Mouse (Mus musculus): ENCODE data around the gene Arhgef28. TPM values are rescaled to one million over a fixed set of nuclear protein-coding genes. Genes with fewer than 3 reads are reported as not detected.

The Arhgef28 gene
- polyA plus RNA-seq, 1 experiment from 2014 or later, result 10.7 TPM

DNA sequence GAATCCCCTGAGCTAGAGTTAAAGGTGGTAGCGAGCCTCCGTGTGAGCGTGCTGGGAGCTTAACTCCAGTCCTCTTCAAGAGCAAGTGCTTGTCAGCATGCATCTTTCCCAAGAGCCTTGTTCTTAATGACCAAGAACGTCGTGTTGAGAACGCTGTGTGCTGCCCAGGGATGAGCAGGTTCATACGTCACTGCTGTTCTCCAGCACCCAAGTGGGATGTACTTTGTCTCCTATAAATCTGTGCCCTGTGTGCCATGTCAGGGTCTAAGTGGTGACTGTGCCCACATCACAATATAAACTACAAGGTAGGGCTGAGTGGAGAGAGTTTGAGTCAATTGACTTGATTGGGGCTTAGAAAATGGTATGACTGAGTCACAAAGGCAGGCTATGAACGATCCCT is 207.1 kb downstream of the Arhgef28 start:
- no peak overlapping the region for H3K4me3 ChIP-seq
- peaks cover 7% of the 10 kb centered on the region for H3K4me1 ChIP-seq (replicated peaks)
- no peak overlapping the region for H3K4me2 ChIP-seq
- 80% methylated on average over 8 of the region's 8 CpGs for WGBS
- no peaks in the 10 kb centered on the region for H3K9me3 ChIP-seq (replicated peaks)
- H3K9ac ChIP-seq, result no peak overlapping the region
- ATAC-seq (replicated peaks; ENCODE audit: insufficient number of reproducible peaks, insufficient read depth, low FRiP score, low read depth), result no peak
- no peaks in the 10 kb centered on the region for H3K36me3 ChIP-seq
- no peaks in the 10 kb centered on the region for H3K27me3 ChIP-seq
- no peak overlapping the region for H3K27ac ChIP-seq

DNA sequence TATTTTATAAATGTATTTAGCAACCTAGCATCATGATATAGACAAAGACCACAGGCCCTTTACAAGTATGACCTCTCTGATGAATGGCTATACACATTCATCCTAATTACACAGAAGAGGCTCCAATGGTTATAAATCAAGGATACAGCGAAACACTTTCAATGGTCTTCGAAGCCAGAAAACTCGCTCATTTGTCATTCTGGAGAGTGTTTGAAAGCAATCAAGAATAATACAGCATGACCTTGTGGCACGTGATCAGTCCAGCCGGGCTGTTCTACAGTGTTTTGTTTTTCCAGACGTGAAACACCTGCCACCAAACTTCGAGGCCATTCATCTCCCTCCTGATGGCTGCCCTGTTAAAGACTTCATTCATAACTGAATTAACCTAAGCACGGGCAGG is 207.7 kb downstream of the Arhgef28 start:
- Histone ChIP-seq H3K36me3 (no peaks in the 10 kb centered on the region), H3K4me1 (replicated peaks) (peaks cover 7% of the 10 kb centered on the region), H3K9ac (no peak overlapping the region), H3K4me3 (no peak overlapping the region), H3K27ac (no peak overlapping the region), H3K27me3 (no peaks in the 10 kb centered on the region), H3K9me3 (replicated peaks) (no peaks in the 10 kb centered on the region), H3K4me2 (no peak overlapping the region)
- ATAC-seq (replicated peaks; ENCODE audit: insufficient number of reproducible peaks, insufficient read depth, low FRiP score, low read depth), result no peak
- WGBS, result 66% methylated on average over 8 of the region's 8 CpGs

DNA sequence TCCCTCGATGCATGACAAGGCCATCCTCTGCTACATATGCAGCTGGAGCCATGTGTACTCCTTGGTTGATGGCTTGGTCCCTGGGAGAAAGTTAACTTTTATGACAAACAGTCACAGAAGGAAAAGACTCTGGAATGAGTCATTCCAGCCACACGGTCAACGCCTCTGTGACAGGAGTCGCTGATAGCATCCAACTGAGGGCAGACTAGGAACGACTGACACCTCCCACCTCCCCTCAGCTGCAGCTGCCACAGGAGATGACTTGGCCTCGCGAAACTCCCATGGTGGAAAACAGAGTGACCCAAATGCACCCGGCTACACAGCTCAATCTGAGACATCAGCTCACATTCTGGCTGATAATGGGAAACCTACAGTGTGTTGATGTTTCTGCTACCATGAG is 215.3 kb downstream of the Arhgef28 start:
- H3K27me3 ChIP-seq, result no peaks in the 10 kb centered on the region
- no peak overlapping the region for H3K4me3 ChIP-seq
- no peaks in the 10 kb centered on the region for H3K9me3 ChIP-seq (replicated peaks)
- no peak overlapping the region for H3K27ac ChIP-seq
- 0 out of 2 replicates have a peak, but pooled peaks cover 2% of the 10 kb centered on the region for H3K4me1 ChIP-seq (replicated peaks)
- H3K9ac ChIP-seq, result no peak overlapping the region
- H3K4me2 ChIP-seq, result no peak overlapping the region
- no peaks in the 10 kb centered on the region for H3K36me3 ChIP-seq
- WGBS, result 21% methylated on average over 8 of the region's 8 CpGs
- no peak for ATAC-seq (replicated peaks; ENCODE audit: insufficient number of reproducible peaks, insufficient read depth, low FRiP score, low read depth)

DNA sequence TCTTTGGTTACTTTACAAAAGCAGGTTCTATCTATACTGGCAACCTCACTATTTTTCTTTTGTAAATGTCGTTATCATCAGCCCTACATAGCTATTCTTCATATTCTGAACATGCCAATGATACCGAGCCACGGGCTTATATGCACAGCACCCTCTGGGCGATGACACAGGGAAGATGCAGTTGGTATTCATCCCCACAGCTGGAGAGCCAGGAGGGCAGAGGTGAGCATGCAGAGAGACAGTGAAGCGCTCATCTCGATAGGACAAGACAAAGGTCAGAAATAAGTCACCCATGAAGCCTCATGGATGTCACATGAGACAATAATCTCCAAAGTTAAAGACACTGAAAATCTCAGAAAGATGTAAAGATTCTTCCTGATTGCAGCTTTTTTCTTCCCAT is 217.4 kb downstream of the Arhgef28 start:
- 0 out of 2 replicates have a peak, but pooled peaks cover 2% of the 10 kb centered on the region for H3K4me1 ChIP-seq (replicated peaks)
- no peak for ATAC-seq (replicated peaks; ENCODE audit: insufficient number of reproducible peaks, insufficient read depth, low FRiP score, low read depth)
- H3K4me3 ChIP-seq, result no peak overlapping the region
- no peak overlapping the region for H3K27ac ChIP-seq
- 83% methylated on average over 6 of the region's 6 CpGs for WGBS
- H3K4me2 ChIP-seq, result no peak overlapping the region
- H3K36me3 ChIP-seq, result no peaks in the 10 kb centered on the region
- H3K27me3 ChIP-seq, result no peaks in the 10 kb centered on the region
- H3K9ac ChIP-seq, result no peak overlapping the region
- H3K9me3 ChIP-seq (replicated peaks), result no peaks in the 10 kb centered on the region

DNA sequence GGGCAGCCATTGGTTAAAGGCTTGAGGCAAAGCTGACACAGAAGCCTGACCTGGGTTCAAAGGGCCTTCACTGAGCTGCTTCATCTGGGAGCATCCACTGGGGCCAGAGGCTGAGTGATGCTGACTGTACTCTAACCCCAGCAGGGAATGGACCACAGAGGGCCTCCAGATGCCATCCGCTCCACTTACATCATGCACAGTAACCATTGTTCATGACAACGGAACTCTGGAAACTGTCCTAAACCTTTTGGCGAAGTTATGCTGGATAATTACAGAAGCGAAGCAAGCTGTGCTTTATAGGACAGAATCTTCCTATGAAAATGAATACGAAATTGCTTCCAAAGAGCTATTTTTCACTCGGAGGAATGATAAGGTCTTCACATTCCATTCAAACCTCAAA is 219.5 kb downstream of the Arhgef28 start:
- no peaks in the 10 kb centered on the region for H3K9me3 ChIP-seq (replicated peaks)
- peaks cover 5% of the 10 kb centered on the region; the same call in 1 of the 2 replicates for H3K4me1 ChIP-seq (replicated peaks)
- H3K4me3 ChIP-seq, result no peak overlapping the region
- H3K27ac ChIP-seq, result no peak overlapping the region
- no peak overlapping the region for H3K9ac ChIP-seq
- WGBS, result 66% methylated on average over 6 of the region's 6 CpGs
- no peaks in the 10 kb centered on the region for H3K36me3 ChIP-seq
- H3K4me2 ChIP-seq, result no peak overlapping the region
- no peak for ATAC-seq (replicated peaks; ENCODE audit: insufficient number of reproducible peaks, insufficient read depth, low FRiP score, low read depth)
- no peaks in the 10 kb centered on the region for H3K27me3 ChIP-seq

DNA sequence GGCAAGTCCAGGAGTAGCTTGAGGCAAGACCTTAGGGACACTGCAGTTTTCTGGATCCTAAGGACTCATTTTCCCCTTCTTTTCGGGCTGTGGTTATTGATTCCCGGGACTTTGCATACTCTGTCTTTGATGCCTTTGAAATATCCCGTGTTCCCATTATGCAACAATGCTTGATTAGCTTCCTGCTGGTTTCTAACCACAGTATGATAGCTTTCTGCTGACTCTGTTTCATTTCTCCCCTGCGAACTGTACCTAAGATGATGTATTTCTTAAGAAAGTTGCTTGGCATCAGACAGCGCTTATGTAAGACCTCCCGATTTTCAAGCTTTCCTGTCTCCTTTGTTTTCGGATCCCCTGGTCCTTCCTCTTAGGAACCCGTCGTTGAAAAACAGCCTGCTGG is 229.1 kb downstream of the Arhgef28 start:
- H3K4me3 ChIP-seq, result no peak overlapping the region
- no peaks in the 10 kb centered on the region for H3K36me3 ChIP-seq
- WGBS, result 80% methylated on average over 9 of the region's 9 CpGs
- H3K4me1 ChIP-seq (replicated peaks), result peaks cover 4% of the 10 kb centered on the region; the same call in 1 of the 2 replicates
- no peak overlapping the region for H3K27ac ChIP-seq
- H3K4me2 ChIP-seq, result no peak overlapping the region
- no peaks in the 10 kb centered on the region for H3K27me3 ChIP-seq
- no peak overlapping the region for H3K9ac ChIP-seq
- no peak for ATAC-seq (replicated peaks; ENCODE audit: insufficient number of reproducible peaks, insufficient read depth, low FRiP score, low read depth)
- H3K9me3 ChIP-seq (replicated peaks), result no peaks in the 10 kb centered on the region

DNA sequence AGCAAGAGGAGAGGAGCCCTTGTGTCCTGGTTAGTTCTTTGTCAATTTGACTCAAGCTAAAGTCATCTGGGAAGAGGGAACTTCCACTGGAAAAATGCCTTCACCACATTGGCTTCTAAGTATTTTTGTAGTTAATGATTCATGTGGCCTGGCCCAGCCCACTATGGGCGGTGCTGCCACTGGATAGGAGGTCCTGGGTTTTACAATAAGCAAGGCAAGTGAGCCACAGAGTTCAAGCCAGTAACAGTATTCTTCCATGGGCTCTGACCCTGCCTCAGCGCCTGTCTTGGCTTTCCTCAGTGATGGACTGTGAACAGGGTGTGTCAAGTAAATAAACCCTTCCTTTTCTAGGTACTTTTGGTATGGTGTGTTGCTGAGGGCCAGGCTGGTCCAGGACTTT is 229.6 kb downstream of the Arhgef28 start:
- Histone ChIP-seq H3K27ac (no peak overlapping the region), H3K27me3 (no peaks in the 10 kb centered on the region), H3K4me1 (replicated peaks) (peaks cover 1% of the 10 kb centered on the region; the same call in 1 of the 2 replicates), H3K36me3 (no peaks in the 10 kb centered on the region), H3K9ac (no peak overlapping the region), H3K4me2 (no peak overlapping the region), H3K4me3 (no peak overlapping the region), H3K9me3 (replicated peaks) (no peaks in the 10 kb centered on the region)
- ATAC-seq (replicated peaks; ENCODE audit: insufficient number of reproducible peaks, insufficient read depth, low FRiP score, low read depth), result no peak
- WGBS, result 79% methylated on average over 2 of the region's 2 CpGs

DNA sequence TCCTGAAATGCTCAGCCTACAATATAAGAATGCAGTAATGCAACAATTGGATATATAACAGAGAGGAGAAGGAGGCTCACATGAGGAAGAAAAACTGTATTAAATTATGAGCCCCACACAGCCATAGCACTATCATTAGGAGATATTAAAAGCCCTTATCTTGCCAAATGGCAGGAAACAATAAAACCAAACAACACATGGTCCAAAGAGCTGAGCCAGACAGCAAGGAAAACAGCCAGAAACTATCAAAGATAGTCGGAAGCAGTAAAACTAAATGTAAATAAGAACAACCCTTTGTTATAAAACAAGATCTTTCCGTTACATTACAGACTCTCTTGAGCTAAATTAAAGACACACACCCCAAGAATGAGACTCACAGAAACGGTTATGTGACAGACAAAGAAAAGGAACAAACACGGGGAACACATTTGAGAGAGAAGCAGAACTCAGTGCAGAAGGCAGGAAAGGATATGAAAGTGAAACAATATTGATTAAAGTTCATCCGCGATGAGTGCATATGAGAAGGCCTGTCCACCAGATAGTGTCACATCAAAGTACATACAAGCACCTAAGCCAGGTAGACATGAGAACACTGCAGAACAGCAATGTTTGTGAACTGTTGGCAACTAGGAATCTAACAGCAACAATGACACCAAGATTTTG is 231.6 kb downstream of the Arhgef28 start:
- H3K27me3 ChIP-seq, result peaks cover 4% of the 10 kb centered on the region
- WGBS, result 73% methylated on average over 6 of the region's 6 CpGs
- H3K9ac ChIP-seq, result no peak overlapping the region
- H3K4me2 ChIP-seq, result no peak overlapping the region
- no peak for ATAC-seq (replicated peaks; ENCODE audit: insufficient number of reproducible peaks, insufficient read depth, low FRiP score, low read depth)
- H3K36me3 ChIP-seq, result no peaks in the 10 kb centered on the region
- H3K4me1 ChIP-seq (replicated peaks), result no peaks in the 10 kb centered on the region
- H3K9me3 ChIP-seq (replicated peaks), result no peaks in the 10 kb centered on the region
- no peak overlapping the region for H3K4me3 ChIP-seq
- no peak overlapping the region for H3K27ac ChIP-seq

DNA sequence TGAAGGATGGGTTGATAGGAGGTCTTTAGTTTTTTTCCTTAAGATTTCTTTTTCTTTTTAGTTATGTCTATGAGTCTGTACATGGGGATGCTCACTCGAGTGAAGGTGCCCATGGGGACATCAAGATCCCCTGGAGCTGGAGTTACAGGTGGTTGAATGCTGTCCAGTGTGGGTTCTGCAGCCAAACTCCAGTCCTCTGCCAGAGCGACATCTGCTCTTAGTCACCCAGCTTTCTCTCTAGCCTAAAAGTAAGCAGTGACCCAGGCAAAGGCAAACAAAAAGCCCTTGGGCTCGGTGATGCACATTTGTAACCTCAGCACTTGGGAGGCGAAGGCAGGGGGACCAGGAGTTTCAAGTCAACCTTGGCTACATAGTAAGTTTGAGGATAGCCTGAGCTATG is 232.3 kb downstream of the Arhgef28 start:
- H3K27me3 ChIP-seq, result peaks cover 7% of the 10 kb centered on the region
- H3K36me3 ChIP-seq, result no peaks in the 10 kb centered on the region
- no peaks in the 10 kb centered on the region for H3K4me1 ChIP-seq (replicated peaks)
- ATAC-seq (replicated peaks; ENCODE audit: insufficient number of reproducible peaks, insufficient read depth, low FRiP score, low read depth), result no peak
- no peak overlapping the region for H3K4me2 ChIP-seq
- no peak overlapping the region for H3K27ac ChIP-seq
- H3K4me3 ChIP-seq, result no peak overlapping the region
- no peaks in the 10 kb centered on the region for H3K9me3 ChIP-seq (replicated peaks)
- no peak overlapping the region for H3K9ac ChIP-seq
- WGBS, result 77% methylated on average over 4 of the region's 4 CpGs

DNA sequence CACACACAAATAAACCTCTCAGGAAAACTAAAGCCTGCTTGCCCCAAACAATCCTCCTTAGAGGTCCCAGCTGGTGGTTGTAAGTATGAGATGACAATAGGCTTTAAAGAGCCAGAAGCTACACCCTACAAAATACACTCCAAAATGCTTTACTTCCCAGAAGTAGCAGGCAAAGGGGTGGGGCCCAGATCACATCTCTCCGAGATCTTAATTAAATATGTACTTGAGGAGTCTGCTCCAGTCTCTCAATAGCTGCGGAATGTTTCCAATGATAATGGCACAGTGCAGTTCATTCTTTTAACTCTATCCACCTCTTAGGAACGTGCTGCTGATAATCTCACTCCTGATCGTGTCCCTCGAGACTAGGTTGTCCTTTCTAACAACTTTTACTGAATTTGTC is 240.2 kb downstream of the Arhgef28 start:
- H3K27ac ChIP-seq, result no peak overlapping the region
- H3K4me2 ChIP-seq, result no peak overlapping the region
- no peak overlapping the region for H3K9ac ChIP-seq
- no peaks in the 10 kb centered on the region for H3K4me1 ChIP-seq (replicated peaks)
- 54% methylated on average over 5 of the region's 5 CpGs for WGBS
- ATAC-seq (replicated peaks; ENCODE audit: insufficient number of reproducible peaks, insufficient read depth, low FRiP score, low read depth), result no peak
- no peaks in the 10 kb centered on the region for H3K9me3 ChIP-seq (replicated peaks)
- H3K27me3 ChIP-seq, result peaks cover 28% of the 10 kb centered on the region
- no peak overlapping the region for H3K4me3 ChIP-seq
- no peaks in the 10 kb centered on the region for H3K36me3 ChIP-seq

DNA sequence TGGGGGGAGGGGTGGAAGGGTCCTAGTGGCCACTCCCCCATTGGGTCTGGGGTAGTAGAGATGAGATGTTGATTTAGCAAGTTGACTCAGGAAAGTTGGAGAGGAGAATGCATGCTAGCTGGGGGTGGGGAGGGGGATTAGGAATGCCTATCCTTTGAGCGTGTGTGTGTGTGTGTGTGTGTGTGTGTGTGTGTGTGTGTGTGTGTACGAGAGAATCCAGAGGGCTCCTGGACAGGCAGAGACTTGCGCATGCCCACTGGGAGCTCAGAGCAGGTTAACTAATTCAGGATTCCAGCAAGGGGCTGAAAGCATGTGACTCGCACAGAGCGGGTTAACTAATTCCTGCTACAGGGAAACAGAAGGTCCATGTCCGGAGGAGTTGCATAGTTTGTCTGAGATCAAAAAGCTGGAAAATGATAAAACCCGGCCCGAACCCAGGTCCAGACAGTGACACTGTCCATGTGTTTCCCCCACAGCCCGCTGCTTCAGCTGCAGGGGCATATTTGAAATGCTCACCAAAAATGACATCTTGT is 241.3 kb downstream of the Arhgef28 start:
- H3K4me1 ChIP-seq (replicated peaks), result no peaks in the 10 kb centered on the region
- H3K9ac ChIP-seq, result no peak overlapping the region
- no peaks in the 10 kb centered on the region for H3K9me3 ChIP-seq (replicated peaks)
- ATAC-seq (replicated peaks; ENCODE audit: insufficient number of reproducible peaks, insufficient read depth, low FRiP score, low read depth), result no peak
- 58% methylated on average over 9 of the region's 9 CpGs for WGBS
- no peak overlapping the region for H3K4me3 ChIP-seq
- H3K27me3 ChIP-seq, result peaks cover 25% of the 10 kb centered on the region
- H3K4me2 ChIP-seq, result no peak overlapping the region
- H3K27ac ChIP-seq, result no peak overlapping the region
- no peaks in the 10 kb centered on the region for H3K36me3 ChIP-seq

DNA sequence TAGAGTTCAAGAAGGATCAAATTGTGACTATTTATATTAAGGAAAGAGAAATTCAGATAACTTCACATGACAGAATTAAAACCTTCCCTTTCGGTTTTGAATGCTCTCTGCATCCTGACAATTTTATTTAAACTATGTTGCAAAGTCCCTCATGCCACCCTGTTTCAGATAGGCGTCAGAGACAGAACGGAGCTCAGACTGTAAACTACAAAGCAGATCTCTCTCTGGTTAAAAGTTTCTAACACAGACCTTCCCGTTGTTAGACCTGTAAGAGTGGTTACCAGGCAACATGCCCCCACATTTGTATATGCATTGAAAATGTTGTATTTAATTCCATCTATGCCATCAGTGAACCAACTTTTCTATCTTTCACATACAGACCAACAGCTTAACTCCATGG is 246.1 kb downstream of the Arhgef28 start:
- Histone ChIP-seq H3K27ac (no peak overlapping the region), H3K9ac (no peak overlapping the region), H3K27me3 (peaks cover 7% of the 10 kb centered on the region; the same call in 1 of the 2 replicates), H3K9me3 (replicated peaks) (no peaks in the 10 kb centered on the region), H3K4me1 (replicated peaks) (0 out of 2 replicates have a peak, but pooled peaks cover 2% of the 10 kb centered on the region), H3K4me2 (no peak overlapping the region), H3K36me3 (no peaks in the 10 kb centered on the region), H3K4me3 (no peak overlapping the region)
- no peak for ATAC-seq (replicated peaks; ENCODE audit: insufficient number of reproducible peaks, insufficient read depth, low FRiP score, low read depth)
- 77% methylated on average over 4 of the region's 4 CpGs for WGBS
